Mouse (Mus musculus): Measurements from ENCODE around the gene Prkcq. TPM values are rescaled to one million over a fixed set of nuclear protein-coding genes. Genes with fewer than 3 reads are reported as not detected.
A peak's percentile ranks its signal among the peaks of the same experiment; 100 is the strongest.

The Prkcq gene
- 2.3 and 2.6 TPM in 2 replicates for polyA plus RNA-seq (2015; fragmentation: Nextera tagmentation; extraction: Ambion mirVana)

GRCm38 (mm10) chr2:11171754-11172501, at the start of gene Prkcq:
Prkcq (plus strand) TSS chr2:11172108.
- 2% methylated on average over 51 of the region's 51 CpGs for WGBS
- H3K9ac ChIP-seq: peak within 1 kb of the TSS; percentile 32; the same call in 1 of the 2 replicates
- peak; percentile 75; the same call in 1 of the 2 replicates for ATAC-seq (ENCODE audit: insufficient read depth, low FRiP score, low read depth)

GRCm38 (mm10) chr2:11130881-11131280, 41.0 kb upstream of the Prkcq start:
- H3K9ac ChIP-seq: no peak overlapping the region
- H3K4me2 ChIP-seq: no peak overlapping the region
- no peak for ATAC-seq (ENCODE audit: insufficient read depth, low FRiP score, low read depth)
- no peaks in the 10 kb centered on the region for H3K4me1 ChIP-seq
- no peaks in the 10 kb centered on the region for H3K27me3 ChIP-seq (replicated peaks)
- no peaks in the 10 kb centered on the region for H3K36me3 ChIP-seq
- no peak overlapping the region for H3K27ac ChIP-seq
- WGBS: 81% methylated on average over 12 of the region's 12 CpGs
- no peaks in the 10 kb centered on the region for H3K9me3 ChIP-seq
- H3K4me3 ChIP-seq (replicated peaks): no peak overlapping the region

More at GRCm38 (mm10) chr2:11171754-11172501, at the start of gene Prkcq:
- Histone ChIP-seq H3K4me1 (no peaks in the 10 kb centered on the region), H3K9me3 (no peaks in the 10 kb centered on the region), H3K27me3 (replicated peaks) (no peaks in the 10 kb centered on the region), H3K4me3 (replicated peaks) (peak within 1 kb of the TSS; percentile 56), H3K4me2 (peak within 1 kb of the TSS; percentile 92), H3K27ac (no peak within 1 kb of the TSS), H3K36me3 (no peaks in the 10 kb centered on the region)

- Histone ChIP-seq H3K4me1 (no peaks in the 10 kb centered on the region), H3K27me3 (replicated peaks) (no peaks in the 10 kb centered on the region), H3K9me3 (no peaks in the 10 kb centered on the region), H3K27ac (no peak overlapping the region), H3K36me3 (no peaks in the 10 kb centered on the region), H3K4me3 (replicated peaks) (no peak overlapping the region), H3K4me2 (no peak overlapping the region), H3K9ac (no peak overlapping the region)
- 54% methylated on average over 6 of the region's 6 CpGs for WGBS
- no peak for ATAC-seq (ENCODE audit: insufficient read depth, low FRiP score, low read depth)
These were observed 36.2 kb upstream of the Prkcq start for GRCm38 (mm10) chr2:11135718-11136117.

- Histone ChIP-seq H3K9ac (no peak overlapping the region), H3K36me3 (no peaks in the 10 kb centered on the region), H3K4me1 (no peaks in the 10 kb centered on the region), H3K27me3 (replicated peaks) (no peaks in the 10 kb centered on the region), H3K27ac (no peak overlapping the region), H3K9me3 (no peaks in the 10 kb centered on the region), H3K4me3 (replicated peaks) (no peak overlapping the region), H3K4me2 (no peak overlapping the region)
- ATAC-seq (ENCODE audit: insufficient read depth, low FRiP score, low read depth): no peak
- 91% methylated on average over 6 of the region's 6 CpGs for WGBS
These were observed 33.8 kb upstream of the Prkcq start for GRCm38 (mm10) chr2:11138076-11138475.

GRCm38 (mm10) chr2:11139518-11140152, 32.3 kb upstream of the Prkcq start:
- Histone ChIP-seq H3K27me3 (replicated peaks) (no peaks in the 10 kb centered on the region), H3K4me3 (replicated peaks) (no peak overlapping the region), H3K27ac (no peak overlapping the region), H3K4me2 (no peak overlapping the region), H3K9ac (no peak overlapping the region), H3K4me1 (no peaks in the 10 kb centered on the region), H3K36me3 (no peaks in the 10 kb centered on the region), H3K9me3 (no peaks in the 10 kb centered on the region)
- 73% methylated on average over 1 of the region's 1 CpGs for WGBS
- ATAC-seq (ENCODE audit: insufficient read depth, low FRiP score, low read depth): no peak

- no peaks in the 10 kb centered on the region for H3K36me3 ChIP-seq
- WGBS: 75% methylated on average over 3 of the region's 3 CpGs
- no peaks in the 10 kb centered on the region for H3K9me3 ChIP-seq
- H3K4me3 ChIP-seq (replicated peaks): no peak overlapping the region
- no peak overlapping the region for H3K4me2 ChIP-seq
- no peak overlapping the region for H3K9ac ChIP-seq
- no peaks in the 10 kb centered on the region for H3K27me3 ChIP-seq (replicated peaks)
- ATAC-seq (ENCODE audit: insufficient read depth, low FRiP score, low read depth): no peak
- no peaks in the 10 kb centered on the region for H3K4me1 ChIP-seq
- H3K27ac ChIP-seq: no peak overlapping the region
These were observed 31.5 kb upstream of the Prkcq start for GRCm38 (mm10) chr2:11140385-11140784.

GRCm38 (mm10) chr2:11149091-11149490, 22.8 kb upstream of the Prkcq start:
- no peaks in the 10 kb centered on the region for H3K36me3 ChIP-seq
- no peak overlapping the region for H3K27ac ChIP-seq
- H3K9me3 ChIP-seq: no peaks in the 10 kb centered on the region
- WGBS: 86% methylated on average over 4 of the region's 4 CpGs
- no peaks in the 10 kb centered on the region for H3K4me1 ChIP-seq
- no peak overlapping the region for H3K4me2 ChIP-seq
- no peak for ATAC-seq (ENCODE audit: insufficient read depth, low FRiP score, low read depth)
- H3K9ac ChIP-seq: no peak overlapping the region
- H3K4me3 ChIP-seq (replicated peaks): no peak overlapping the region
- no peaks in the 10 kb centered on the region for H3K27me3 ChIP-seq (replicated peaks)

- H3K4me3 ChIP-seq (replicated peaks): no peak overlapping the region
- H3K9ac ChIP-seq: no peak overlapping the region
- no peaks in the 10 kb centered on the region for H3K27me3 ChIP-seq (replicated peaks)
- no peaks in the 10 kb centered on the region for H3K36me3 ChIP-seq
- no peaks in the 10 kb centered on the region for H3K9me3 ChIP-seq
- no peak overlapping the region for H3K27ac ChIP-seq
- ATAC-seq (ENCODE audit: insufficient read depth, low FRiP score, low read depth): no peak
- H3K4me1 ChIP-seq: no peaks in the 10 kb centered on the region
- no peak overlapping the region for H3K4me2 ChIP-seq
- WGBS: 66% methylated on average over 7 of the region's 7 CpGs
These were observed 20.9 kb upstream of the Prkcq start for GRCm38 (mm10) chr2:11150975-11151374.

GRCm38 (mm10) chr2:11151655-11152323, 20.1 kb upstream of the Prkcq start:
- no peak overlapping the region for H3K27ac ChIP-seq
- H3K4me2 ChIP-seq: no peak overlapping the region
- 78% methylated on average over 6 of the region's 6 CpGs for WGBS
- H3K36me3 ChIP-seq: no peaks in the 10 kb centered on the region
- H3K9ac ChIP-seq: no peak overlapping the region
- H3K9me3 ChIP-seq: no peaks in the 10 kb centered on the region
- H3K4me1 ChIP-seq: no peaks in the 10 kb centered on the region
- no peak overlapping the region for H3K4me3 ChIP-seq (replicated peaks)
- ATAC-seq (ENCODE audit: insufficient read depth, low FRiP score, low read depth): no peak
- H3K27me3 ChIP-seq (replicated peaks): no peaks in the 10 kb centered on the region

- ATAC-seq (ENCODE audit: insufficient read depth, low FRiP score, low read depth): no peak
- Histone ChIP-seq H3K9ac (no peak overlapping the region), H3K4me2 (no peak overlapping the region), H3K4me3 (replicated peaks) (no peak overlapping the region), H3K36me3 (no peaks in the 10 kb centered on the region), H3K4me1 (no peaks in the 10 kb centered on the region), H3K27ac (no peak overlapping the region), H3K9me3 (no peaks in the 10 kb centered on the region), H3K27me3 (replicated peaks) (no peaks in the 10 kb centered on the region)
- WGBS: 89% methylated on average over 7 of the region's 7 CpGs
These were observed 12.3 kb upstream of the Prkcq start for GRCm38 (mm10) chr2:11159641-11160040.

- H3K27ac ChIP-seq: no peak overlapping the region
- no peak overlapping the region for H3K4me3 ChIP-seq (replicated peaks)
- no peak overlapping the region for H3K9ac ChIP-seq
- no peaks in the 10 kb centered on the region for H3K4me1 ChIP-seq
- 71% methylated on average over 3 of the region's 3 CpGs for WGBS
- no peak for ATAC-seq (ENCODE audit: insufficient read depth, low FRiP score, low read depth)
- H3K9me3 ChIP-seq: no peaks in the 10 kb centered on the region
- no peaks in the 10 kb centered on the region for H3K27me3 ChIP-seq (replicated peaks)
- H3K4me2 ChIP-seq: no peak overlapping the region
- H3K36me3 ChIP-seq: no peaks in the 10 kb centered on the region
These were observed 11.2 kb upstream of the Prkcq start for GRCm38 (mm10) chr2:11160696-11161095.

- ATAC-seq (ENCODE audit: insufficient read depth, low FRiP score, low read depth): no peak
- H3K4me2 ChIP-seq: no peak overlapping the region
- H3K4me1 ChIP-seq: no peaks in the 10 kb centered on the region
- no peak overlapping the region for H3K4me3 ChIP-seq (replicated peaks)
- no peaks in the 10 kb centered on the region for H3K27me3 ChIP-seq (replicated peaks)
- WGBS: 82% methylated on average over 4 of the region's 4 CpGs
- no peaks in the 10 kb centered on the region for H3K36me3 ChIP-seq
- no peaks in the 10 kb centered on the region for H3K9me3 ChIP-seq
- H3K27ac ChIP-seq: no peak overlapping the region
- no peak overlapping the region for H3K9ac ChIP-seq
These were observed 10.6 kb upstream of the Prkcq start for GRCm38 (mm10) chr2:11161336-11161735.

Measured in stomach, embryonic 15.5 days (tissue).